Mouse (Mus musculus) olfactory bulb, adult 2 months (tissue): Measurements from ENCODE around the gene Morn2. TPM values are rescaled to one million over a fixed set of nuclear protein-coding genes. Genes with fewer than 3 reads are reported as not detected.

Source experiments
- H3K27ac ChIP-seq: fragments of 200-500 bp; 2 replicates; pipeline ENCODE4 v1.5.1; 2012; ENCODE audit warnings: low read depth, low read length; ENCODE audit not compliant: insufficient read depth
- H3K4me1 ChIP-seq: fragments of 200-500 bp; 2 replicates; pipeline ENCODE4 v1.6.1; 2012; ENCODE audit warnings: low read length; ENCODE audit not compliant: control insufficient read depth, insufficient read depth
- H3K4me3 ChIP-seq: fragments of 200-500 bp; 2 replicates; pipeline ENCODE4 v1.5.1; 2012; ENCODE audit warnings: mild to moderate bottlenecking, low read depth, low read length, moderate library complexity; ENCODE audit not compliant: insufficient read depth
- CTCF ChIP-seq: fragments of 200-500 bp; IDR thresholded peaks from 2 replicates; pipeline ENCODE4 v1.5.1; 2012; ENCODE audit warnings: low read depth, mild to moderate bottlenecking, low read length, moderate library complexity; ENCODE audit not compliant: insufficient read depth
- POLR2A ChIP-seq: fragments of 200-500 bp; IDR thresholded peaks from 2 replicates; pipeline ENCODE4 v1.6.1; 2012; ENCODE audit warnings: mild to moderate bottlenecking, low read depth, low read length, moderate library complexity; ENCODE audit not compliant: insufficient read depth
- WGBS: fragments of 180-500 bp; shearing (Covaris S2); methylation state at CpG from one replicate; pipeline ENCODE4 v1.1.7; 2018; 5-methylcytosine and 5-hydroxymethylcytosine counted together
- polyA plus RNA-seq: library from polyadenylated mRNA; stranded (reverse); fragments of >200 nt; gene quantifications from 2 replicates; pipeline ENCODE4 v1.2.4, GENCODE M21; 2012; ENCODE audit warnings: low replicate concordance; ENCODE audit not compliant: missing spikeins, insufficient read depth, insufficient read length

The Morn2 gene
- polyA plus RNA-seq, 1 experiment, result not detected

DNA sequence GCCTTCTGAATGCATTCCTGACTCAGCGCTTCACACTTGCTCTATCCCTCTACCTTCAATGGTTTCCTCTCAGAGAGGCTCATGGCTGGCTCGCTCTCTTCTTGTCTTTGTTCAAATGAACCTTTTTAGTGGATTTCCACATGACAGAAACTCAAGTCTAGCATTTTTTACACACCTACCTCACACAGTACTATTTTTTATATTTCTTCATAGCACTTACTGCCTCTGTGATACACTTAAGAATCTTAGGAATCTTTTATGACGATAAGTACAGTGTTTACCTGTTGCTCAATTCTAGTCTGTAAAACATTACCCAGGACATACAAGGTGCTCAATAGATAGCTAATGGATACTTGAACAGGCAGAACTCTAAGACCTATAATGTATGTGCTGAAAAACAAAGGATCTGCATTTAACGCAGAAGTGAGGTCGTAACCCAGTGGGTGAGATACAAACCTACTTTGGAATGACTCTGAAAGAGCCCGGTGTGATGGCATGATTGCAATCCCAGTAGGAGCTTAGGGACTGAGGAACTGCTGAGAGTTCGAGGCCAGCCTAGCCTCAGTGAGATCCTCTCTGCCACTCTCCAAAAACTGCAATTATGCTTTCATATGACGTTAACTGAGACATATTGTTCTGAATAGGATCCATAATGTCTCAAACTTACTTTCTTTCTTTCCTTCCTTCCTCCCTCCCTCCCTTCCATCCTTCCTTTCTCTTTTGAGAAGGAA, 10.5 kb upstream of the Morn2 start:
- H3K27ac ChIP-seq, result no peak overlapping the region
- WGBS, result 96% methylated on average over 8 of the region's 8 CpGs
- H3K4me1 ChIP-seq, result no peaks in the 10 kb centered on the region; the same call in 1 of the 2 replicates
- no peak overlapping the region for H3K4me3 ChIP-seq
- TF ChIP-seq CTCF (no peak), POLR2A (no peak)

- 89% methylated on average over 4 of the region's 4 CpGs for WGBS
- Histone ChIP-seq H3K4me3 (no peak overlapping the region), H3K27ac (no peak overlapping the region), H3K4me1 (no peaks in the 10 kb centered on the region; the same call in 1 of the 2 replicates)
- TF ChIP-seq POLR2A, result no peak
- TF ChIP-seq CTCF, result no peak
These were observed 5.6 kb upstream of the Morn2 start for GRCm38 (mm10) chr17:80284446-80284845.

DNA sequence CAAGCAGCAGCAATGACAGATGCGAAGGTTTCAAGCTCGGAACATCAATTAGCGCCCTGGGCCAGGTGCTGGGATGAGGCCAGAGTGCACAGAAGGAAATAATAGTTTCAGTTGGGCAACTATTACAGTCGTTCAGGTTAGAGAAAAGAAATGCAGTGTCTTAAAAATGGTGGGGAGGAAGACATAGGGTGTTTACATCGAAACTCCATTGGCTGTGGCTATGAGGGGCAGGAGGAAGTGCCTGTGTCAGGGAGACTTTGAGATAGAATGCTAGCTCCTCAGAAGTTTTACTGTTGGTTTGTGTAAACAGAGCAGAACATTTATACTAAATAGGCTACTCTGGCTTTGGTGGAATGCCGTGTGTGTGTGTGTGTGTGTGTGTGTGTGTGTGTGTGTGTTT, 2.0 kb upstream of the Morn2 start:
- Histone ChIP-seq H3K4me3 (no peak overlapping the region), H3K4me1 (no peaks in the 10 kb centered on the region; the same call in 1 of the 2 replicates), H3K27ac (no peak overlapping the region)
- no peak for TF ChIP-seq CTCF
- no peak for TF ChIP-seq POLR2A
- 75% methylated on average over 6 of the region's 6 CpGs for WGBS

- WGBS, result under 1% methylated on average over 30 of the region's 30 CpGs
- peak overlapping the region; percentile 59 for H3K4me3 ChIP-seq
- no peaks in the 10 kb centered on the region for H3K4me1 ChIP-seq
These were observed 526 bp upstream of the Morn2 start for GRCm38 (mm10) chr17:80289280-80290073.

GRCm38 (mm10) chr17:80291148-80291547, 1.1 kb downstream of the Morn2 start:
- Histone ChIP-seq H3K27ac (no peak overlapping the region), H3K4me3 (no peak overlapping the region), H3K4me1 (no peaks in the 10 kb centered on the region)
- 15% methylated on average over 2 of the region's 2 CpGs for WGBS
- TF ChIP-seq POLR2A (no peak), CTCF (no peak)

More at GRCm38 (mm10) chr17:80289280-80290073, 526 bp upstream of the Morn2 start:
- peak overlapping the region; percentile 2; the same call in 1 of the 2 replicates for H3K27ac ChIP-seq
- no peak for TF ChIP-seq CTCF
- no peak; the same call in 1 of the 2 replicates for TF ChIP-seq POLR2A

DNA sequence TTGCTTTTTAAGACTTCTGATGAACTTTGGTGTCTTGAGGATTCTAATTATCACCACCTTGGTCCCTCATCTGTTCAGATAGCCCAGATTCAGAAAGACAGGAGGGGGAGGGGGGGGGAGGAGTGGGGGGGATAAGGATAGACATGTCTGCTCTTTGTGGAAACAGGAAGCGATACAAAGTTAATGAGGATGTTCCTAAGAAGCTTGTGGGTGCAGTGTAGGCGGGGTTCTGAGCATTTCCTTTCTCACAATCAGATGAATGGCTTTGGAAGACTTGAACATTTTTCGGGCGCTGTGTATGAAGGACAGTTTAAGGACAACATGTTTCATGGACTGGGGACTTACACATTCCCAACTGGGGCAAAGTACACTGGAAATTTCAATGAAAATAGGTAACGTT, 5.3 kb downstream of the Morn2 start:
- TF ChIP-seq CTCF (no peak), POLR2A (no peak)
- Histone ChIP-seq H3K4me1 (no peaks in the 10 kb centered on the region), H3K4me3 (no peak overlapping the region), H3K27ac (no peak overlapping the region)
- WGBS, result 82% methylated on average over 5 of the region's 5 CpGs

GRCm38 (mm10) chr17:80298844-80299243, 8.8 kb downstream of the Morn2 start:
- WGBS, result 84% methylated on average over 5 of the region's 5 CpGs
- no peak for TF ChIP-seq POLR2A
- no peak for TF ChIP-seq CTCF
- H3K4me3 ChIP-seq, result no peak overlapping the region
- H3K27ac ChIP-seq, result no peak overlapping the region
- no peaks in the 10 kb centered on the region for H3K4me1 ChIP-seq

GRCm38 (mm10) chr17:80307251-80307650, 17.2 kb downstream of the Morn2 start, which contains the start of gene Arhgef33:
Gene Arhgef33, plus strand, starts transcription at chr17:80307407.
- H3K4me3 ChIP-seq, result no peak within 1 kb of the TSS
- WGBS, result 95% methylated on average over 1 of the region's 1 CpGs
- TF ChIP-seq POLR2A (no peak), CTCF (no peak)
- H3K4me1 ChIP-seq, result peaks cover 5% of the 10 kb centered on the region
- H3K27ac ChIP-seq, result no peak within 1 kb of the TSS

DNA sequence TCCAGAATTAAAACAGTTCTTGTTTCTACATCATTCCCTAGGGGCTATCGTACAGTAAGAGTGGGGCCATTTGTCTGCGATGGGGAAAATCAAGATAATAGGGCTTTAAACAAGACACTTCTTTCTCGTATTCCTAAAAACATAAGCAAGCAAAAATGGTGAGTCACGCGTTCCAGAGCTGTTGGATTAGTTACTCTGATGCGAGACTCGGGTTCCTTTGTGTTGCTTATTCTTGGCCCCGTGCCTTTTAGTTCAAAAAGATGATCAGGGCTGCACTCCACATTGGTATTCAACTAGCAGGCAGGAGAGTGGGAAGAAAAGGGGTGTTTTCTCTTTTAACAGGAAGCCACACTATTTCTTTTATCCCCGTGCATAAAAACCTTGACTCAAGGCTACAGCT, 21.8 kb downstream of the Morn2 start:
- no peak overlapping the region for H3K27ac ChIP-seq
- H3K4me3 ChIP-seq, result no peak overlapping the region
- no peak for TF ChIP-seq CTCF
- TF ChIP-seq POLR2A, result no peak
- peaks cover 7% of the 10 kb centered on the region for H3K4me1 ChIP-seq
- 7% methylated on average over 9 of the region's 9 CpGs for WGBS
